Mouse (Mus musculus) cerebellum, adult 11 months (tissue): Measurements from ENCODE around the gene Gm9945.

Experiments used
- DNase-seq: peaks from one replicate; pipeline ENCODE4 v3.0.0; 2022

Gm9945 gene

DNA sequence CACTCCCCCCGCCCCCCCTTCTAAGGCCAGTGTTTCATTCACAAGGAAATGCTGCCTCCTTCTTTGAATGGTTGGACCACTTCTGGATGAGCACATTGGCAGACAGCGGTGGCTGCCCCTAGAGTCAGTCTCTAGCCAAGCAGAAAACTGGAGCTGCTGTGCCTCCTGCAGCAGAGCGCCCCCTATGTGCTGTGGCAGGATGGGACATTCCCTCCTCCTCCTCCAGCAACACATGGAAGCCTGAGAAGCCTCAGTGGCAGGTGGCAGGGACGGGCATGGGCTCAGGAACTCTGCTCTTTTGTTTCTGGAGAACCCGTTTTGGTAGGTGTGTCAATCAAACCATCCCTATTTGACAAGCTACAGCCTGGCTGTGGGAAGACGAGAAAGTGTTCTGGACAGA is 44.9 kb downstream of the Gm9945 start:
- DNase-seq, result no peak

DNA sequence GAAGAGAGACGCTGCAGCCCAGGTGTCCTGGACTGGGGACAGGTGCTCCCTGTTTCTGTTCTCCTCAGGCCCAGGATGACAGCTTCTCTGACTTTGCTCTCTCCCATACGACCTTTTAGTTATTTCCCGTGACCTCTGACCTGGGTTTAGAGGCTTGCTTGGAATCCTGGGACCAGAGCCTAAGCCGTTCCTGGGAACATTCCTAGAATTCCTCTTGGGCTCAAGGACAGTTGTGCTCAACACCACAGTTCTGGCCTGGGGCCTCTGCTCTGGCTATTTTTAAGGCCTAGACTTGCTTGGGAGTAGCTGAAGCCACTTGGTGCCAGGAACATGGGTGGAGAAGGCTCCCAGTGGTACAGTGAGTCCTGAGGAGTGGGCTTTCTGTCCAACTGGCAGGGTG is 45.5 kb downstream of the Gm9945 start:
- no peak for DNase-seq

DNA sequence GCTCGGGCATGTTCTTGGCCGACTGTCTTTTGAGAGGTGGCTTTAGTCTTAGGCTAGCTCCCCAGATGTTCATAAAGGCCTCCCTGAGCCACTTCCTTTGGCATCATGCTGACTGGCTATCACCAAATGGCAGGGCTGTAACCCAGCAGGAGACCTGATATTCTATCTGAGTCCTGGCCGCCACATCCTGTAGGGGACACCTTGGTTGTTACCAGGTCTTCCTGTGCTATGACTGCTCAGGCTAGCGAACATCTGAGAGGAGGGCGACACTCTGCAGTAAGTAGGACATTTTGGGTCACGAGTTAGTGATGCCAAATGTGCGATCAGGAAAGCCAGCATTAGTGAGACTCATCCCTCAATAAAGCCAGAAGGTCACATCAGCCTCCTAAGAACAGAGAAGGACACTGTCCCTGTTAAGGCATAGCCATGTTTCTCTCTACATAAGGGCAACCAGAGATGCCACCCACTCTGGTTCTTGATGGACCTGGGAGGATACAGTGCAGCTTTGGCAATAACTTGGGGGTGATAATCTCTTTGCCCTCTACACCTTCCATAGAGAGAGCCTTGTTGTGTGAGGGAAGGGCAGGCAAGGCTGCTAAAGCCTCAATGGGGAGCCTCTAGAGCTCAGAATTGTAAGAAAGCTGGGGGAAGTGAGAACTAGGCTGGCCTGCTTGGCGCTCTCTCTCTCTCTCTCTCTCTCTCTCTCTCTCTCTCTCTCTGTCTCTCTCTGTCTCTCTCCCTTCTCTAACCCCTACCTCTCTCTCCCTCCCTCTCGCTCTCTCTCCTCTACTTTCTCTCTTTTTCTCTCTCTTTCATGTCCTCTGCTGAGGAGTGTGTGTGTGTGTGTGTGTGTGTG is 48.7 kb downstream of the Gm9945 start:
- no peak for DNase-seq

DNA sequence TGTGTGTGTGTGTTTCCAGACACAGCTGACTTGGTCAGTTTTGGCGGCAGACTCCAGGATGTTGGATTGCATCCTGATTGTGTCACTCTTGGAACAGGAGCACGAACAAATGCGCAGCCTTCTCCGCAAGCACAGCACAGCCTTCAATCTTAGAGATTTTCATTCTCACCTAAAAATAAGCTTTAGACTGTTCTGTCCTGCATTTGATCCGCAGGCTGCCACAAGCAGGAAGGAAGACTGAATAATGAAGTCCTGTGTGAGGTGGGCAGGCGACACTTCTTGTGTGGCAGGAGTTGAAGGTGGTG is 49.2 kb downstream of the Gm9945 start:
- DNase-seq, result peak; percentile 81

DNA sequence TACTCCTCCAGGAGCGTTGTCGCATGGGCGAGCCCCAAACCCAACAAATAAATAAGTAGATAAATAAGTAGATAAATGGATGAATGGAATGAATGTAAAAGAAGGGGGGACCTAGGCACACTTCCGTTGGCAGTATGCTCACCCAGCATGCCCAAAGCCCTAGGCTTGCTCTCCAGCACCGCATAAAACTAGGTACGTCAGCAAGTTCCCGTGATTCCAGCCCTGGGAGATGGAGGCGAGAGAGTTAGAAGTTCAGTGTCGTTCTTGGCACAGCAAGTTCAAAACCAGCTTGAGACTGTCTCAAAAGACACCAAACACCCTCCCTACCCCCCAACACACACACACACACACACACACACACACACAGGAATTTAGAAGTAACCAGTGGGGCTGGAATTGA is 50.0 kb downstream of the Gm9945 start:
- DNase-seq, result no peak
